Mouse (Mus musculus): Measurements from ENCODE around the gene Vmn1r55. TPM values are rescaled to one million over a fixed set of nuclear protein-coding genes. Genes with fewer than 3 reads are reported as not detected.
A peak's percentile ranks its signal among the peaks of the same experiment; 100 is the strongest.
"Not testable (repeated sequence)": the region's sequence is repeated elsewhere in the genome, so short reads cannot be mapped to it uniquely, and the experiment has no call there.

Vmn1r55 gene
- total and polyA plus RNA-seq, 2 experiments from 2014 or later, result not detected

GRCm38 (mm10) chr7:5081939-5082338 lies 67.5 kb downstream of the Vmn1r55 start:
- DNase-seq (ENCODE audit: low spot score) (no peak), ATAC-seq (no peak)
- H3K27me3 ChIP-seq (ENCODE audit: insufficient read depth, low read length), result no peaks in the 10 kb centered on the region
- H3K4me3 ChIP-seq (ENCODE audit: low read length), result no peak overlapping the region
- no peak for TF ChIP-seq CTCF (IDR thresholded peaks at IDR 0.05; ENCODE audit: low read depth)
- peaks cover 11% of the 10 kb centered on the region for H3K4me1 ChIP-seq (ENCODE audit: insufficient read depth, low read length)
- 98% methylated on average over 2 of the region's 2 CpGs for WGBS
- peaks cover 7% of the 10 kb centered on the region; the same call in 1 of the 2 replicates for H3K36me3 ChIP-seq (ENCODE audit: insufficient read depth, low read length)
- peak overlapping the region; percentile 71 for H3K4me2 ChIP-seq (ENCODE audit: low read depth, low read length)
- no peaks in the 10 kb centered on the region for H3K9me3 ChIP-seq (ENCODE audit: low read length)
- H3K9ac ChIP-seq (replicated peaks; ENCODE audit: low read length), result no peak overlapping the region
- H3K27ac ChIP-seq, result no peak overlapping the region

GRCm38 (mm10) chr7:5081241-5081640 lies 68.2 kb downstream of the Vmn1r55 start:
- peaks cover 11% of the 10 kb centered on the region for H3K4me1 ChIP-seq (ENCODE audit: insufficient read depth, low read length)
- no peak for DNase-seq (ENCODE audit: low spot score)
- WGBS, result 65% methylated on average over 6 of the region's 6 CpGs
- ATAC-seq, result no peak
- H3K4me3 ChIP-seq (ENCODE audit: low read length), result peak overlapping the region; percentile 85
- H3K9me3 ChIP-seq (ENCODE audit: low read length), result no peaks in the 10 kb centered on the region
- H3K36me3 ChIP-seq (ENCODE audit: insufficient read depth, low read length), result peaks cover 12% of the 10 kb centered on the region; the same call in 1 of the 2 replicates
- no peak for TF ChIP-seq CTCF (IDR thresholded peaks at IDR 0.05; ENCODE audit: low read depth)
- peak overlapping the region; percentile 94; the same call in 1 of the 2 replicates for H3K9ac ChIP-seq (replicated peaks; ENCODE audit: low read length)
- H3K27me3 ChIP-seq (ENCODE audit: insufficient read depth, low read length), result no peaks in the 10 kb centered on the region
- no peak overlapping the region; the same call in 1 of the 2 replicates for H3K27ac ChIP-seq
- peak overlapping the region; percentile 71 for H3K4me2 ChIP-seq (ENCODE audit: low read depth, low read length)

GRCm38 (mm10) chr7:5080815-5081214 lies 68.7 kb downstream of the Vmn1r55 start:
- TF ChIP-seq CTCF (IDR thresholded peaks at IDR 0.05; ENCODE audit: low read depth), result no peak
- no peak for ATAC-seq
- DNase-seq (ENCODE audit: low spot score), result peak; percentile 17
- H3K27ac ChIP-seq, result peak overlapping the region; percentile 94
- H3K4me2 ChIP-seq (ENCODE audit: low read depth, low read length), result peak overlapping the region; percentile 71
- 14% methylated on average over 6 of the region's 6 CpGs for whole genome bisulfite sequencing
- peaks cover 11% of the 10 kb centered on the region for H3K4me1 ChIP-seq (ENCODE audit: insufficient read depth, low read length)
- peaks cover 16% of the 10 kb centered on the region; the same call in 1 of the 2 replicates for H3K36me3 ChIP-seq (ENCODE audit: insufficient read depth, low read length)
- no peaks in the 10 kb centered on the region for H3K27me3 ChIP-seq (ENCODE audit: insufficient read depth, low read length)
- H3K9ac ChIP-seq (replicated peaks; ENCODE audit: low read length), result peak overlapping the region; percentile 94
- H3K9me3 ChIP-seq (ENCODE audit: low read length), result no peaks in the 10 kb centered on the region
- peak overlapping the region; percentile 85 for H3K4me3 ChIP-seq (ENCODE audit: low read length)

GRCm38 (mm10) chr7:5080010-5080751 lies 69.3 kb downstream of the Vmn1r55 start, which contains the start of gene Epn1:
TSS of gene Epn1 (plus strand) at chr7:5080235.
- peak within 1 kb of the TSS; percentile 94 for H3K27ac ChIP-seq
- WGBS, result 3% methylated on average over 81 of the region's 81 CpGs
- H3K9ac ChIP-seq (replicated peaks; ENCODE audit: low read length), result peak within 1 kb of the TSS; percentile 94
- peaks cover 18% of the 10 kb centered on the region; the same call in 1 of the 2 replicates for H3K36me3 ChIP-seq (ENCODE audit: insufficient read depth, low read length)
- ATAC-seq, result peak; percentile 99
- no peaks in the 10 kb centered on the region for H3K27me3 ChIP-seq (ENCODE audit: insufficient read depth, low read length)
- no peak for TF ChIP-seq CTCF (IDR thresholded peaks at IDR 0.05; ENCODE audit: low read depth)
- H3K4me1 ChIP-seq (ENCODE audit: insufficient read depth, low read length), result peaks cover 11% of the 10 kb centered on the region
- no peaks in the 10 kb centered on the region for H3K9me3 ChIP-seq (ENCODE audit: low read length)
- peak within 1 kb of the TSS; percentile 85 for H3K4me3 ChIP-seq (ENCODE audit: low read length)
- H3K4me2 ChIP-seq (ENCODE audit: low read depth, low read length), result peak within 1 kb of the TSS; percentile 71
- DNase-seq (ENCODE audit: low spot score), result peak; percentile 98

GRCm38 (mm10) chr7:5079365-5080009 lies 70.0 kb downstream of the Vmn1r55 start:
- H3K4me1 ChIP-seq (ENCODE audit: insufficient read depth, low read length), result peaks cover 11% of the 10 kb centered on the region
- DNase-seq (ENCODE audit: low spot score); H3K9me3 ChIP-seq (ENCODE audit: low read length); H3K27me3 ChIP-seq (ENCODE audit: insufficient read depth, low read length): not testable (repeated sequence)
- H3K4me2 ChIP-seq (ENCODE audit: low read depth, low read length), result peak overlapping the region; percentile 71
- peak overlapping the region; percentile 94; the same call in 1 of the 2 replicates for H3K9ac ChIP-seq (replicated peaks; ENCODE audit: low read length)
- ATAC-seq, result peak; percentile 11
- peak overlapping the region; percentile 85 for H3K4me3 ChIP-seq (ENCODE audit: low read length)
- H3K27ac ChIP-seq, result peak overlapping the region; percentile 94
- WGBS, result 46% methylated on average over 9 of the region's 13 CpGs
- H3K36me3 ChIP-seq (ENCODE audit: insufficient read depth, low read length), result peaks cover 22% of the 10 kb centered on the region; the same call in 1 of the 2 replicates

Small RNA genes lying within 50 kb of the gene (microRNA-seq; reads per million reads assigned to microRNA genes)
- 0 reads per million in 2 experiments for gene Gm26217

Other genes with a start within 250 kb of the Vmn1r55 start
- 0.31 and 3.3 TPM in 2 replicates for gene Gm36210, start 243.2 kb downstream of the Vmn1r55 start, total RNA-seq (2014; rRNA removed)
- gene Gm36210, start 243.2 kb downstream of the Vmn1r55 start, polyA plus RNA-seq (2015; fragmentation: Nextera tagmentation; extraction: Ambion mirVana), result 0.30 and 0.45 TPM in 2 replicates
- gene Zfp628, start 234.5 kb downstream of the Vmn1r55 start, total RNA-seq (2014; rRNA removed), result 12.5 and 12.7 TPM in 2 replicates
- 5.2 and 5.7 TPM in 2 replicates for gene Zfp628, start 234.5 kb downstream of the Vmn1r55 start, polyA plus RNA-seq (2015; fragmentation: Nextera tagmentation; extraction: Ambion mirVana)
- 24.2 and 32.3 TPM in 2 replicates for gene Nat14, start 227.6 kb downstream of the Vmn1r55 start, total RNA-seq (2014; rRNA removed)
- 27.5 and 29.4 TPM in 2 replicates for gene Nat14, start 227.6 kb downstream of the Vmn1r55 start, polyA plus RNA-seq (2015; fragmentation: Nextera tagmentation; extraction: Ambion mirVana)
- 2.5 and 2.8 TPM in 2 replicates for gene Ssc5d, start 223.9 kb downstream of the Vmn1r55 start, total RNA-seq (2014; rRNA removed)
- gene Ssc5d, start 223.9 kb downstream of the Vmn1r55 start, polyA plus RNA-seq (2015; fragmentation: Nextera tagmentation; extraction: Ambion mirVana), result 0.77 and 1.0 TPM in 2 replicates
- gene Sbk2, start 185.3 kb downstream of the Vmn1r55 start, total RNA-seq (2014; rRNA removed), result 0.31 TPM in 1 of 2 replicates, not detected in the other
- not detected in 2 replicates for gene Sbk2, start 185.3 kb downstream of the Vmn1r55 start, polyA plus RNA-seq (2015; fragmentation: Nextera tagmentation; extraction: Ambion mirVana)
- 0.31 and 0.72 TPM in 2 replicates for gene Sbk3, start 178.5 kb downstream of the Vmn1r55 start, total RNA-seq (2014; rRNA removed)
- 0.23 and 0.31 TPM in 2 replicates for gene Sbk3, start 178.5 kb downstream of the Vmn1r55 start, polyA plus RNA-seq (2015; fragmentation: Nextera tagmentation; extraction: Ambion mirVana)
- 65.7 and 113 TPM in 2 replicates for gene Zfp579, start 153.5 kb downstream of the Vmn1r55 start, total RNA-seq (2014; rRNA removed)
- gene Zfp579, start 153.5 kb downstream of the Vmn1r55 start, polyA plus RNA-seq (2015; fragmentation: Nextera tagmentation; extraction: Ambion mirVana), result 37.4 and 40.2 TPM in 2 replicates
- 4.3 and 7.2 TPM in 2 replicates for gene Zfp524, start 135.3 kb downstream of the Vmn1r55 start, total RNA-seq (2014; rRNA removed)
- 4.2 and 5.1 TPM in 2 replicates for gene Zfp524, start 135.3 kb downstream of the Vmn1r55 start, polyA plus RNA-seq (2015; fragmentation: Nextera tagmentation; extraction: Ambion mirVana)
- gene Fiz1, start 135.0 kb downstream of the Vmn1r55 start, total RNA-seq (2014; rRNA removed), result 41.1 and 44.0 TPM in 2 replicates
- gene Fiz1, start 135.0 kb downstream of the Vmn1r55 start, polyA plus RNA-seq (2015; fragmentation: Nextera tagmentation; extraction: Ambion mirVana), result 27.6 and 29.1 TPM in 2 replicates
- not detected in 2 replicates for gene Gm44973, start 134.2 kb downstream of the Vmn1r55 start, total RNA-seq (2014; rRNA removed)
- 2.3 and 3.0 TPM in 2 replicates for gene Gm44973, start 134.2 kb downstream of the Vmn1r55 start, polyA plus RNA-seq (2015; fragmentation: Nextera tagmentation; extraction: Ambion mirVana)
- gene Zfp865, start 129.3 kb downstream of the Vmn1r55 start, total RNA-seq (2014; rRNA removed), result 41.5 and 43.2 TPM in 2 replicates
- gene Zfp865, start 129.3 kb downstream of the Vmn1r55 start, polyA plus RNA-seq (2015; fragmentation: Nextera tagmentation; extraction: Ambion mirVana), result 5.4 TPM in 2 replicates
- 39.6 and 76.5 TPM in 2 replicates for gene Ccdc106, start 129.1 kb downstream of the Vmn1r55 start, total RNA-seq (2014; rRNA removed)
- gene Ccdc106, start 129.1 kb downstream of the Vmn1r55 start, polyA plus RNA-seq (2015; fragmentation: Nextera tagmentation; extraction: Ambion mirVana), result 61.6 and 62.1 TPM in 2 replicates
- gene 4632433K11Rik, start 115.6 kb downstream of the Vmn1r55 start, total RNA-seq (2014; rRNA removed), result not detected in 2 replicates
- not detected in 2 replicates for gene 4632433K11Rik, start 115.6 kb downstream of the Vmn1r55 start, polyA plus RNA-seq (2015; fragmentation: Nextera tagmentation; extraction: Ambion mirVana)
- 6.0 and 6.8 TPM in 2 replicates for gene Zfp784, start 111.2 kb downstream of the Vmn1r55 start, total RNA-seq (2014; rRNA removed)
- gene Zfp784, start 111.2 kb downstream of the Vmn1r55 start, polyA plus RNA-seq (2015; fragmentation: Nextera tagmentation; extraction: Ambion mirVana), result 4.5 and 5.6 TPM in 2 replicates
- 69.6 and 90.7 TPM in 2 replicates for gene Zfp580, start 98.1 kb downstream of the Vmn1r55 start, total RNA-seq (2014; rRNA removed)
- 117 and 128 TPM in 2 replicates for gene Zfp580, start 98.1 kb downstream of the Vmn1r55 start, polyA plus RNA-seq (2015; fragmentation: Nextera tagmentation; extraction: Ambion mirVana)
- gene U2af2, start 87.5 kb downstream of the Vmn1r55 start, total RNA-seq (2014; rRNA removed), result 146 and 153 TPM in 2 replicates
- gene U2af2, start 87.5 kb downstream of the Vmn1r55 start, polyA plus RNA-seq (2015; fragmentation: Nextera tagmentation; extraction: Ambion mirVana), result 85.7 and 86.9 TPM in 2 replicates
- gene Epn1, start 69.4 kb downstream of the Vmn1r55 start, total RNA-seq (2014; rRNA removed), result 433 and 507 TPM in 2 replicates
- gene Epn1, start 69.4 kb downstream of the Vmn1r55 start, polyA plus RNA-seq (2015; fragmentation: Nextera tagmentation; extraction: Ambion mirVana), result 107 and 111 TPM in 2 replicates
- gene Rfpl4, start 32.7 kb downstream of the Vmn1r55 start, total RNA-seq (2014; rRNA removed), result not detected in 2 replicates
- gene Rfpl4, start 32.7 kb downstream of the Vmn1r55 start, polyA plus RNA-seq (2015; fragmentation: Nextera tagmentation; extraction: Ambion mirVana), result 0.16 TPM in 1 of 2 replicates, not detected in the other
- not detected in 2 replicates for gene Rasl2-9, start 23.7 kb downstream of the Vmn1r55 start, total RNA-seq (2014; rRNA removed)
- gene Rasl2-9, start 23.7 kb downstream of the Vmn1r55 start, polyA plus RNA-seq (2015; fragmentation: Nextera tagmentation; extraction: Ambion mirVana), result 1.1 and 1.2 TPM in 2 replicates
- not detected in 2 replicates for gene Vmn1r56, start 47.1 kb upstream of the Vmn1r55 start, total RNA-seq (2014; rRNA removed)
- gene Vmn1r56, start 47.1 kb upstream of the Vmn1r55 start, polyA plus RNA-seq (2015; fragmentation: Nextera tagmentation; extraction: Ambion mirVana), result not detected in 2 replicates
- not detected in 2 replicates for gene Vmn1r57, start 68.8 kb upstream of the Vmn1r55 start, total RNA-seq (2014; rRNA removed)
- not detected in 2 replicates for gene Vmn1r57, start 68.8 kb upstream of the Vmn1r55 start, polyA plus RNA-seq (2015; fragmentation: Nextera tagmentation; extraction: Ambion mirVana)
- not detected in 2 replicates for gene Gm5065, start 200.9 kb upstream of the Vmn1r55 start, total RNA-seq (2014; rRNA removed)
- not detected in 2 replicates for gene Gm5065, start 200.9 kb upstream of the Vmn1r55 start, polyA plus RNA-seq (2015; fragmentation: Nextera tagmentation; extraction: Ambion mirVana)
- gene Nlrp2, start 201.4 kb upstream of the Vmn1r55 start, total RNA-seq (2014; rRNA removed), result not detected in 2 replicates
- not detected in 2 replicates for gene Nlrp2, start 201.4 kb upstream of the Vmn1r55 start, polyA plus RNA-seq (2015; fragmentation: Nextera tagmentation; extraction: Ambion mirVana)